Mouse (Mus musculus): ENCODE measurements around the gene Pla2g12b. TPM values are rescaled to one million over a fixed set of nuclear protein-coding genes. Genes with fewer than 3 reads are reported as not detected.
"Not testable (repeated sequence)": the region's sequence is repeated elsewhere in the genome, so short reads cannot be mapped to it uniquely, and the experiment has no call there.

Gene Pla2g12b
- polyA plus RNA-seq, 1 experiment from 2014 or later, result 0.38 TPM

- WGBS, result 95% methylated on average over 4 of the region's 4 CpGs
- DNase-seq (ENCODE audit: low spot score), result no peak
- Histone ChIP-seq H3K9ac (ENCODE audit: low read depth, low read length) (no peak overlapping the region), H3K4me1 (replicated peaks; ENCODE audit: insufficient read depth, low read length) (no peaks in the 10 kb centered on the region), H3K4me3 (replicated peaks; ENCODE audit: low read depth, low read length) (no peak overlapping the region), H3K27ac (no peak overlapping the region), H3K36me3 (ENCODE audit: insufficient read depth, low read length) (0 out of 2 replicates have a peak, but pooled peaks cover 4% of the 10 kb centered on the region), H3K4me2 (ENCODE audit: low read length) (no peak overlapping the region), H3K9me3 (replicated peaks; ENCODE audit: low read length) (no peaks in the 10 kb centered on the region), H3K27me3 (ENCODE audit: insufficient read depth, low read length) (no peaks in the 10 kb centered on the region)
- TF ChIP-seq CTCF (IDR thresholded peaks at IDR 0.05; ENCODE audit: low read depth), result peak; percentile 22; the same call in 1 of the 2 replicates
- ATAC-seq (replicated peaks; ENCODE audit: low FRiP score, low read depth), result no peak
Measured at GRCm38 (mm10) chr10:59378728-59379127, 24.7 kb upstream of the Pla2g12b start.

DNA sequence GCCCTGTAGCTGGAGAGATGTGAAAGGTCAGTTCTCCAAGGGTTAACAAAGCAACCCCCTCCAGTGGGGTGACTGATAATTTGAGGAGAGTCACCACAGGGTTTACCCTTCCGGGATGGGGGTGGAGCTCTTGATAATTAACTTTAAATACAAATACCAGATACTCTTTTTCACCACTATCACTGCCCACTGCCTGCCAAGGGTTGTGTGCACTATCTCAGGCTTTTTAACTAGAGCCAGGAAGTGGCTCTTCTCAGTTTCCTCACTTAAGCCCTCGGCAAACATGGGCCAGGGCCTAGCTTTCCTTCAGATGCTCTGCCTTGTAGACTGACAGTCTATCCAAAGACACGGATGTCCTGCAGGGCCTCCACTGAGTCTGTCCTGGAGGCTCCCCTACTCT, 23.5 kb upstream of the Pla2g12b start:
- TF ChIP-seq CTCF (IDR thresholded peaks at IDR 0.05; ENCODE audit: low read depth), result no peak
- 37% methylated on average over 3 of the region's 3 CpGs for WGBS
- H3K36me3 ChIP-seq (ENCODE audit: insufficient read depth, low read length), result 0 out of 2 replicates have a peak, but pooled peaks cover 4% of the 10 kb centered on the region
- no peak for DNase-seq (ENCODE audit: low spot score)
- H3K9ac ChIP-seq (ENCODE audit: low read depth, low read length), result no peak overlapping the region
- no peak overlapping the region for H3K27ac ChIP-seq
- no peak overlapping the region for H3K4me2 ChIP-seq (ENCODE audit: low read length)
- H3K9me3 ChIP-seq (replicated peaks; ENCODE audit: low read length), result no peaks in the 10 kb centered on the region
- H3K27me3 ChIP-seq (ENCODE audit: insufficient read depth, low read length), result no peaks in the 10 kb centered on the region
- ATAC-seq (replicated peaks; ENCODE audit: low FRiP score, low read depth), result no peak
- no peak overlapping the region for H3K4me3 ChIP-seq (replicated peaks; ENCODE audit: low read depth, low read length)
- H3K4me1 ChIP-seq (replicated peaks; ENCODE audit: insufficient read depth, low read length), result no peaks in the 10 kb centered on the region

GRCm38 (mm10) chr10:59380411-59380821, 23.0 kb upstream of the Pla2g12b start:
- Histone ChIP-seq H3K27me3 (ENCODE audit: insufficient read depth, low read length) (no peaks in the 10 kb centered on the region), H3K27ac (no peak overlapping the region), H3K4me1 (replicated peaks; ENCODE audit: insufficient read depth, low read length) (no peaks in the 10 kb centered on the region), H3K9me3 (replicated peaks; ENCODE audit: low read length) (no peaks in the 10 kb centered on the region), H3K36me3 (ENCODE audit: insufficient read depth, low read length) (no peaks in the 10 kb centered on the region), H3K4me2 (ENCODE audit: low read length) (no peak overlapping the region), H3K9ac (ENCODE audit: low read depth, low read length) (no peak overlapping the region), H3K4me3 (replicated peaks; ENCODE audit: low read depth, low read length) (no peak overlapping the region)
- DNase-seq (ENCODE audit: low spot score), result no peak
- TF ChIP-seq CTCF (IDR thresholded peaks at IDR 0.05; ENCODE audit: low read depth), result no peak
- WGBS, result 76% methylated on average over 2 of the region's 2 CpGs
- no peak for ATAC-seq (replicated peaks; ENCODE audit: low FRiP score, low read depth)

DNA sequence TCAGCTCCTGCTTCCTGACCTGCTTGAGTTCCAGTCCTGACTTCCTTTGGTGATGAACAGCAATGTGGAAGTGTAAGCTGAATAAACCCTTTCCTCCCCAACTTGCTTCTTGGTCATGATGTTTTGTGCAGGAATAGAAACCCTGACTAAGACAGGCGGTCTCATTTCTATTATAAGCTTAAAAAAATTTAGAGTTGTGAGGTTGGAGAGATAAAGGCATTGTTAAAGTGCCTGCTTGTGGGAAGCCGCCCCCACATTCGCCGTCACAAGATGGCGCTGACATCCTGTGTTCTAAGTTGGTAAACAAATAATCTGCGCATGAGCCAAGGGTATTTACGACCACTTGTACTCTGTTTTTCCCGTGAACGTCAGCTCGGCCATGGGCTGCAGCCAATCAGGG, 21.9 kb upstream of the Pla2g12b start:
- not testable (repeated sequence) for H3K9ac ChIP-seq (ENCODE audit: low read depth, low read length); DNase-seq (ENCODE audit: low spot score); H3K4me1 ChIP-seq (replicated peaks; ENCODE audit: insufficient read depth, low read length); H3K36me3 ChIP-seq (ENCODE audit: insufficient read depth, low read length); ATAC-seq (replicated peaks; ENCODE audit: low FRiP score, low read depth); H3K4me2 ChIP-seq (ENCODE audit: low read length); H3K9me3 ChIP-seq (replicated peaks; ENCODE audit: low read length); H3K27me3 ChIP-seq (ENCODE audit: insufficient read depth, low read length); H3K4me3 ChIP-seq (replicated peaks; ENCODE audit: low read depth, low read length); H3K27ac ChIP-seq
- 88% methylated on average over 5 of the region's 10 CpGs for WGBS

DNA sequence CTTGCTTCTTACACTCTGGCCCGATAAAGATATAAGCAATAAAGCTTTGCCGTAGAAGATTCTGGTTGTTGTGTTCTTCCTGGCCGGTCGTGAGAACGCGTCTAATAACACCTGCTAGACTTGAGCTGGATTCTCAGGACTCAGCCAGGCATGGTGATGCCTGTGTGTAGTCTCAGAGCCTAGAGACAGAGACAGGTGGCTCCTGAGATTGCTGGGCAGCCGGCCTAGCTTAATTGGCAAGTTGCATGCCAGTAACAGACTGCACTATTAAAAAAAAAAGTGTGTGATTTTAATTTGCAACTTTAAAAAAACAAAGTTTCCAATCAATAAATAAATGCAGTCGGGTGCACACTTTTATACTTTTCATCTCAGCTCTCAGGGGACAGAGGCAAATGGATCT, 16.5 kb upstream of the Pla2g12b start:
- WGBS, result 75% methylated on average over 7 of the region's 8 CpGs
- H3K27ac ChIP-seq, result no peak overlapping the region
- no peaks in the 10 kb centered on the region for H3K36me3 ChIP-seq (ENCODE audit: insufficient read depth, low read length)

GRCm38 (mm10) chr10:59389652-59390051, 13.8 kb upstream of the Pla2g12b start:
- H3K27ac ChIP-seq, result no peak overlapping the region
- H3K4me2 ChIP-seq (ENCODE audit: low read length), result no peak overlapping the region
- WGBS, result 95% methylated on average over 3 of the region's 3 CpGs
- no peaks in the 10 kb centered on the region for H3K9me3 ChIP-seq (replicated peaks; ENCODE audit: low read length)
- H3K36me3 ChIP-seq (ENCODE audit: insufficient read depth, low read length), result no peaks in the 10 kb centered on the region
- TF ChIP-seq CTCF (IDR thresholded peaks at IDR 0.05; ENCODE audit: low read depth), result no peak
- no peak overlapping the region for H3K9ac ChIP-seq (ENCODE audit: low read depth, low read length)
- ATAC-seq (replicated peaks; ENCODE audit: low FRiP score, low read depth) (no peak), DNase-seq (ENCODE audit: low spot score) (no peak)
- H3K4me3 ChIP-seq (replicated peaks; ENCODE audit: low read depth, low read length), result no peak overlapping the region
- H3K4me1 ChIP-seq (replicated peaks; ENCODE audit: insufficient read depth, low read length), result no peaks in the 10 kb centered on the region
- no peaks in the 10 kb centered on the region for H3K27me3 ChIP-seq (ENCODE audit: insufficient read depth, low read length)

More for the DNA sequence above, 16.5 kb upstream of the Pla2g12b start:
- no peak for TF ChIP-seq CTCF (IDR thresholded peaks at IDR 0.05; ENCODE audit: low read depth)
- ATAC-seq (replicated peaks; ENCODE audit: low FRiP score, low read depth) (no peak), DNase-seq (ENCODE audit: low spot score) (no peak)
- Histone ChIP-seq H3K9ac (ENCODE audit: low read depth, low read length) (no peak overlapping the region), H3K4me1 (replicated peaks; ENCODE audit: insufficient read depth, low read length) (no peaks in the 10 kb centered on the region), H3K9me3 (replicated peaks; ENCODE audit: low read length) (no peaks in the 10 kb centered on the region), H3K4me3 (replicated peaks; ENCODE audit: low read depth, low read length) (no peak overlapping the region), H3K27me3 (ENCODE audit: insufficient read depth, low read length) (no peaks in the 10 kb centered on the region), H3K4me2 (ENCODE audit: low read length) (no peak overlapping the region)

- DNase-seq (ENCODE audit: low spot score) (no peak), ATAC-seq (replicated peaks; ENCODE audit: low FRiP score, low read depth) (no peak)
- 38% methylated on average over 4 of the region's 4 CpGs for WGBS
- Histone ChIP-seq H3K36me3 (ENCODE audit: insufficient read depth, low read length) (no peaks in the 10 kb centered on the region), H3K9me3 (replicated peaks; ENCODE audit: low read length) (no peaks in the 10 kb centered on the region), H3K27me3 (ENCODE audit: insufficient read depth, low read length) (no peaks in the 10 kb centered on the region), H3K4me1 (replicated peaks; ENCODE audit: insufficient read depth, low read length) (no peaks in the 10 kb centered on the region), H3K4me2 (ENCODE audit: low read length) (no peak overlapping the region), H3K27ac (no peak overlapping the region), H3K9ac (ENCODE audit: low read depth, low read length) (no peak overlapping the region), H3K4me3 (replicated peaks; ENCODE audit: low read depth, low read length) (no peak overlapping the region)
- TF ChIP-seq CTCF (IDR thresholded peaks at IDR 0.05; ENCODE audit: low read depth), result no peak
Measured at GRCm38 (mm10) chr10:59391907-59392306, 11.6 kb upstream of the Pla2g12b start.

DNA sequence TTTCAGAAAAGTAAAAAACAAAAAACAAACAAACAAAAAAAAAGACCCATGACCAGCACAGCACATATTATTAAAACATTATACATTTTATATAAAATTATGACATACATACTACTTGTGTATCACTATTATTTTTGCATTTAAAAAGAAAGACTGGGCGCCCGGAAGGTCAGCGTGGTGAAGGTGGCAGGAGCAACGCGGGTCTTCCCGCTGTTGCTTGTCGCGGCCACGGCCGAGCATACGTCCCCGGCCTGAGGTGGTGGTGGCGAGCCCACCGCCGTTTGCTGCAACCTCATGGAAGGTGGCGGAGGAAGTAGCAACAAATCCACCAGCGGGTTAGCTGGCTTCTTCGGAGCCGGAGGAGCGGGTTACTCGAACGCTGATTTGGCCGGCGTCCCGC, 8.0 kb upstream of the Pla2g12b start, which contains the start of gene Gm10273:
TSS of gene Gm10273 (plus strand) at position 172 of the 400 bp plus-strand sequence.
- H3K4me2 ChIP-seq (ENCODE audit: low read length); ATAC-seq (replicated peaks; ENCODE audit: low FRiP score, low read depth); H3K9me3 ChIP-seq (replicated peaks; ENCODE audit: low read length); DNase-seq (ENCODE audit: low spot score); H3K9ac ChIP-seq (ENCODE audit: low read depth, low read length); H3K27me3 ChIP-seq (ENCODE audit: insufficient read depth, low read length); H3K4me1 ChIP-seq (replicated peaks; ENCODE audit: insufficient read depth, low read length); H3K4me3 ChIP-seq (replicated peaks; ENCODE audit: low read depth, low read length); H3K27ac ChIP-seq; H3K36me3 ChIP-seq (ENCODE audit: insufficient read depth, low read length): not testable (repeated sequence)
- 94% methylated on average over 9 of the region's 25 CpGs for WGBS
